Mouse (Mus musculus) layer of hippocampus, adult 9-10 months (tissue): ENCODE measurements around the gene Pole2.
A peak's percentile ranks its signal among the peaks of the same experiment; 100 is the strongest.

Experiments used
- DNase-seq: peaks from one replicate; pipeline ENCODE4 v3.0.0; 2022; ENCODE audit warnings: low spot score

The Pole2 gene

GRCm38 (mm10) chr12:69227776-69228466 is at the start of gene Pole2:
TSS of gene Pole2 (minus strand) at chr12:69228195.
- peak; percentile 53 for DNase-seq

DNA sequence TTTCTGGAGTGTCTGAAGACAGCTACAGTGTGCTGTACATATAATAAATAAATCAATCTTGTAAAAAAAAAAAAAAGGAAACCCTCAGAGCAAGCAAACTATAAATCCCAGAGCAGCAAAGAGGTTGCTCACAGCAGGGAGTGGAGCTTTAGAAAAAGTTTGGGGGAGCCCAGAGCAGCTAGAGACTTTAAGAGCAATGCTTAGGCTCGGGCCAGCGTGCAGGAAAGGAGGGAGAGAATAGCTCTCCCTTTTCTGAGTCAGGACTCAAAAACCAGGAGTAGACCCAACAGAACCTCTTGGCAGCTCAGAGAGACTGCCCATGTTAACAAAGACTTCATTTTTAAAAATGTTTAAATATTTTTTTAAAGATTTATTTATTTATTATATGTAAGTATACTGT is 41.0 kb upstream of the Pole2 start:
- DNase-seq: no peak

DNA sequence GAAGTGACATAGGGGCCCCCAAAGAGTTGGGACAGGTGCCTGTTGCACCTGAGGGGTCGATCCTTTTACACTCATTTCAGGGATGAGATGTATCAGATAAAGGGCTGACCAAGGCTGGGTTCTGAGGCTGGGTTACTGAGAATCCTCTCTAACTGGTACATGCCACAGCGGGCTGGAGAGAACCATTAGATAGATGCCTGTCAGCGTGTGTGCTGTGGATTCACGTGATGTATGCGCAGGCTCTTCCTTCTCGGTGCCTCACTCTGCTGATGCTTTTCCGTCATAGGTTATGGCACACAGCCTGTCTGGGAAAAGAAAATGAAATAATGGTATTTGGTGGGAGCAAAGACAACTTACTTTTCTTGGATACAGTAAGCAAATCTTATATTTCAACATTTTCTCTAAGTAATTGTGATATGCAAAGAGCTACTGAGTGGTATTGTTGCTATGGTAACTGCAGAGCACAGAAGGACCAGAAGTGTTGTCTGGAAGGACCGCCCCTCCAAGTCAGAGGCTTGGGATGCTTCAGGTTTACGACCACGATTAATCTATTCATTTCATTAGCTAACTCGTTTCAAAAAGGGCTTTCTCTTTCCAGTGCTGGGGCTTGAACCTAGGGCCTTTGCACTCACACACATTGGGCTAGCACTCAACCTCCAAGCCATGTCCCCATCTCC is 40.1 kb upstream of the Pole2 start:
- no peak for DNase-seq

- no peak for DNase-seq
Observed at GRCm38 (mm10) chr12:69265031-69265430, 37.0 kb upstream of the Pole2 start.

GRCm38 (mm10) chr12:69262251-69262650 is 34.3 kb upstream of the Pole2 start:
- no peak for DNase-seq

- no peak for DNase-seq
Observed at GRCm38 (mm10) chr12:69257836-69258235, 29.8 kb upstream of the Pole2 start.

DNA sequence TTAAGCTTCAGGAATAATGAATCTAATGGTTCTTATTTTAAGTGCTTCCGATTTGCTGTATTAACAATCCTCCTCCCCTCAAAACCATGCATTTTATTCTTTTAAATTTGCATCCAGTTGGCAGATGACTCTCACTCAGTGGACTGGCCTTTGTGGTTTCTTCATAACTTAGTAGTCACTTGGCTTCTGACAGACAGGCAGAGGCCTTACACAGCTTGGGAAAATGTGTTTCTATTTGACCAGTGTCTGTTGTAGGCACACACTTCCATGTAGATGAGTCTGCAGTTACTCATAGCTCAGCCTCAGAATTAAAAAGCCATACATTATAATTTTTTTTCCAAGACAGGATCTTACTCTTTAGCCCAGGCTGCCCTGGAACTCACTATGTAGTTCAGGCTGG is 25.8 kb upstream of the Pole2 start:
- DNase-seq: no peak

- no peak for DNase-seq
Observed at GRCm38 (mm10) chr12:69250756-69251155, 22.8 kb upstream of the Pole2 start.

- no peak for DNase-seq
Observed at GRCm38 (mm10) chr12:69249766-69250165, 21.8 kb upstream of the Pole2 start.

- DNase-seq: peak; percentile 31
Observed at GRCm38 (mm10) chr12:69241771-69242431, 13.9 kb upstream of the Pole2 start.

DNA sequence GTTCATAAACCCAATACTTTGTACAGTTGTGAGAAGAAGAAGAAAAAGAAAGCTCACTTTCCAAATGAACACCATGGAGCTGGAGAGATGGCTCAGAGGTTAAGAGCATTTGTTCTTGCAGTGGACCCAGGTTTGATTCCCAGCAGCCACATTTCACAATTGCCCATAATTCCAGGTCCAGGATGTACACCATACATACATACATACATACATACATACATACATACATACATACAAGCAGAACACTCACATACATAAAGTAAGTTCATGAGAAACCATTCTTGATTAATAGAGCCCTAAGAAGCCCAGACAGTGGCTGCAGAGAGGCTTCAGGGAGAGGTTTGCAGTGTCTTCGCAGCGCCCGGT is 13.4 kb upstream of the Pole2 start:
- no peak for DNase-seq

GRCm38 (mm10) chr12:69240876-69241275 is 12.9 kb upstream of the Pole2 start, which contains the start of gene Klhdc1:
TSS of gene Klhdc1 (plus strand) at chr12:69241176.
- DNase-seq: no peak

DNA sequence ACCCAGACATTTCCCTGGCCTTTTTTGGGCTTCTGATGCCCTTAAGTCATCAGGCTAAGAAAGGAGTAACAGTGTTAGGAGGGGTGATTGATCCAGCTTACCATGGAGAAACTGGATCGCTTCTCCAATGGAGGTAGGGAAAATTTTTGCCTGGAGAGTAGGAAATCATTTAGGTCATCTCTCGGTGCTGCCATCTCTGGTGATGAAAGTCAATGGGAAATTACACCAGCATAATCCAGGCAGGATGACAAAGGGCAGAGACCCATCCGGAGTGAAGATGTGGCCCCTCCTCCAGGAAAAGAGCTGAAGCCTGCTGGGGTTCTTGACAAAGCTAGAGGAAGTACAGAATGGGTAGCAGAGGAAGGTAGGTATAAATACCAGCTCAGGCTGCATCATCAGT is 10.3 kb upstream of the Pole2 start:
- DNase-seq: no peak

DNA sequence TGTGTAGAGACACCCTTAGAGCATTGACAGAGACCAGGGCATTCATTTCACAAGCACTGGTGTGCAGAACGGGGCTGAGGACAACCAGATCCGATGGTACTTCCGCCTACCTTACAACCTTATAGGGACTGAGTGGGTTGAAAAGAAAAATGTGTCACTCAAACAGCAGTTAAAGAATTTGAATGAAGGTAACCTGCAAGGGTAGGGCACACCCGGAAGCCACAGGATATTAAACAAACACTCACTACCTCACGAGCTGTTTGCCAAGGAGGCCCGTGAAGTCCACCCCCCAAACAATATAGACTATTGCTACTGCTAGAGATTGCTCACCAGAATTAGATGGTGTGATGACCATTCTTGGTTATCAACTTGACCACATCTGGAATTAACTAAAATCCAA is 7.8 kb upstream of the Pole2 start:
- no peak for DNase-seq

- no peak for DNase-seq
Observed at GRCm38 (mm10) chr12:69229251-69229650, 1.3 kb upstream of the Pole2 start.

- no peak for DNase-seq
Observed at GRCm38 (mm10) chr12:69220613-69221277, 7.2 kb downstream of the Pole2 start.

GRCm38 (mm10) chr12:69216587-69216986 is 11.4 kb downstream of the Pole2 start:
- DNase-seq: no peak

DNA sequence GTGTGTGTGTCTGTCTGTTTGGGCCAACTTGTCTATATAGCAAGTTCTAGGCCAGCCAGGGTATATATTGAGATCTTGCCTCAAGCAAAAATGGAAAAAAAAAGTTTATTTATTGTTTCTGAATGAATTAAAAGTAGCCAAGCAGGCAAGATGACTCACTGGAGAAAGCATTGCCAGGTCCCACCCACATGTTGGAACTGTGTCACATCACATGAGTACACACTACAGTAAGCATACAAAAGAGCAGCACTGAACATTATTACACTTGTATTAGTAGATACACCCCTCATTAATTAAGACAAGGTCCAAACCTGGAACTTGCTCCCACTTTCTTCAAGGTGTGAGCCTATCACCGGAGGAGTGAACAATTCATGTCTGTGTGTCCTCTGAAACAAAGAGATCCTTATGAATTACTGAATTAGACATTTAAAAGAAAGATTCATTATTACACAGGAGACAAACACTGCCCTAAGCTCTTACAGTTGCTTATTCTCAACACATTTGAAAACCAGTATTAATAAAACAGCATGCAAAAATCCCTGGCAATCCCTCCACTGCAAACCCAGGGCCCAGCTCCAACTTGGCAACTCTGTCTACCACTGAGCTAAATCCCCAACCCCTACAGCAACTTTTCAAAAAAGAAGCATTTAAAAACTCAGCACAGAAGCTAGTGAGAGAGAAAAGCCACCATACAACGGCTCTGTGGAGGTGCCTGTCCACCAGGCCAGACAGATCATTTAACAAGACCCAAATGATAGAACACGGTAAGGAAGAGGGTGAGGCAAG is 12.8 kb downstream of the Pole2 start:
- peak; percentile 76 for DNase-seq

DNA sequence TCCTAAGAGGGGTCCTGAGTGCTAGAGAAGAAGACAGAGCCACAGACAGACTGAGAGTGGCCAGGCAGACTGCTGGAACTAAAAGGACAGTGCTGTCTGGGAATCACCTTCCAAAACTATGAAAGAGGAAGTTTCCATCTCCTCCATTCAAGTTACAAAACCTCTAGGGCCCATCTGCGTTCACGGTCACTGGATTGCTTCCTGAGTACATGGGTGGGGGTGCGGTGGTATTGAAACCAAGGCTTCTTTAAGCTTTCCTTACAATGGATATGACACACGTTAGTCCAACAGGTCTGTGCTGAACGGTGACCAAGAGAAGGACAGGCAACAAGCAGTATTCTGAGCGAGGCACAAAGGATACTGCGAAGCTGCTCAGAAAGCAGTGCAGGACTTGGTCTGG is 13.6 kb downstream of the Pole2 start:
- no peak for DNase-seq

GRCm38 (mm10) chr12:69213186-69213777 is 14.7 kb downstream of the Pole2 start:
- no peak for DNase-seq

DNA sequence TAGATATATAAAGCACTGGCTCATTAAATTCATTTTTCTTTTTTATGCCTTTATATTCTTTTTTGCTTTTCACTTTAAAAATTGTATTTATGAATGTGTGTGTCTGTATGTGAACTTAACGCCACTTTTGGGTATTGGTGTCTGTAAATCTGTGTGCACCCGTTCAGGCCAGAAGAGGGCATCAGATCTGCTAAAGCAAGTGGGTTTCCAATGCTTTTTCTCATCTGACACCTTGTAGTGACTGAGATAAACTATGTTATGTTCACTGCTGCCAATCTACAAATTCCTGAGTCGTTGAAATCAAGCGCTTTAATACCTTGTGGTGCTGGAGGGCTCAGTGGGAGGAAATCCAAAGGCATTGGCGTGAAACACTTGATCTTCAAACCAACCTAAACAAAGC is 16.9 kb downstream of the Pole2 start:
- DNase-seq: no peak
